Mouse (Mus musculus) C2C12 (cell line): ENCODE measurements around the gene Mum1.

Experiments used
- CEBPB ChIP-seq: IDR thresholded peaks from one replicate; pipeline ENCODE4 v1.6.1; 2011; ENCODE audit warnings: low read depth, mild to moderate bottlenecking, control low read depth, moderate library complexity
- CTCF ChIP-seq: IDR thresholded peaks from one replicate; pipeline ENCODE4 v1.5.1; 2011; ENCODE audit not compliant: control insufficient read depth, insufficient read depth, insufficient read length
- MAX ChIP-seq: IDR thresholded peaks from one replicate; pipeline ENCODE4 v1.6.1; 2011; ENCODE audit warnings: mild to moderate bottlenecking, control low read depth
- USF1 ChIP-seq: IDR thresholded peaks from one replicate; pipeline ENCODE4 v1.6.1; 2011; ENCODE audit warnings: low read depth, mild to moderate bottlenecking, control low read depth, moderate library complexity

- no peak for TF ChIP-seq CTCF
- TF ChIP-seq CEBPB: no peak
- TF ChIP-seq USF1: no peak
- TF ChIP-seq MAX: no peak
Observed at GRCm38 (mm10) chr10:80252011-80252410, 25.8 kb downstream of the Mum1 start.
